Mouse (Mus musculus) myocyte (in vitro differentiated cells): ENCODE results near the gene Zfp982. TPM values are rescaled to one million over a fixed set of nuclear protein-coding genes. Genes with fewer than 3 reads are reported as not detected.
"Not testable (repeated sequence)": the region's sequence is repeated elsewhere in the genome, so short reads cannot be mapped to it uniquely, and the experiment has no call there.

Experiments used
- H3K27me3 ChIP-seq: one replicate; pipeline ENCODE4 v1.6.1; 2011; ENCODE audit not compliant: control insufficient read depth, insufficient read depth, insufficient read length
- H3K36me3 ChIP-seq: one replicate; pipeline ENCODE4 v1.6.1; 2011; ENCODE audit not compliant: control insufficient read depth, insufficient read depth
- H3K4me2 ChIP-seq: one replicate; pipeline ENCODE4 v1.6.1; 2011; ENCODE audit warnings: low read depth, control low read depth
- H3K4me3 ChIP-seq: one replicate; pipeline ENCODE4 v1.5.1; 2011; ENCODE audit warnings: mild to moderate bottlenecking, control low read depth, moderate library complexity
- H3K79me2 ChIP-seq: one replicate; pipeline ENCODE4 v1.6.1; 2011; ENCODE audit not compliant: control insufficient read depth, insufficient read depth
- H3ac ChIP-seq: one replicate; pipeline ENCODE4 v1.6.1; 2011; ENCODE audit not compliant: control insufficient read depth, insufficient read length
- CEBPB ChIP-seq: IDR thresholded peaks from 2 replicates; pipeline ENCODE4 v1.6.1; 2011; ENCODE audit warnings: mild to moderate bottlenecking, moderate library complexity; ENCODE audit not compliant: poor library complexity, insufficient read depth, severe bottlenecking
- E2F4 ChIP-seq: IDR thresholded peaks from one replicate; pipeline ENCODE4 v1.6.1; 2011; ENCODE audit warnings: mild to moderate bottlenecking, control low read depth, moderate library complexity; ENCODE audit not compliant: insufficient read depth
- MAX ChIP-seq: IDR thresholded peaks from one replicate; pipeline ENCODE4 v1.6.1; 2011; ENCODE audit warnings: low read depth, mild to moderate bottlenecking, control low read depth
- MYOD1 ChIP-seq, 3 experiments: IDR thresholded peaks; one replicate each; pipeline ENCODE4 v1.6.1; 2011; ENCODE audit warnings: control low read depth in 2 of 3, low read depth in 2 of 3, mild to moderate bottlenecking in 2 of 3, moderate library complexity in 1 of 3; ENCODE audit not compliant: insufficient read length in 2 of 3, control insufficient read depth in 1 of 3
- MYOG ChIP-seq, 3 experiments: IDR thresholded peaks; one replicate each; pipeline ENCODE4 v1.6.1; 2011; ENCODE audit warnings: control low read depth in 2 of 3, low read depth in 2 of 3, mild to moderate bottlenecking in 2 of 3; ENCODE audit not compliant: insufficient read length in 2 of 3, control insufficient read depth in 1 of 3, insufficient read depth in 1 of 3
- POLR2A ChIP-seq: IDR thresholded peaks from one replicate; pipeline ENCODE4 v1.6.1; 2011; ENCODE audit warnings: low read depth, mild to moderate bottlenecking, control low read depth, moderate library complexity; ENCODE audit not compliant: insufficient read length
- POLR2AphosphoS2 ChIP-seq: IDR thresholded peaks from one replicate; pipeline ENCODE4 v1.6.1; 2011; ENCODE audit warnings: low read depth, control low read depth; ENCODE audit not compliant: insufficient read length
- REST ChIP-seq: IDR thresholded peaks from one replicate; pipeline ENCODE4 v1.6.1; 2011; ENCODE audit warnings: mild to moderate bottlenecking, control low read depth, moderate library complexity; ENCODE audit not compliant: insufficient read depth, insufficient read length
- SRF ChIP-seq: IDR thresholded peaks from one replicate; pipeline ENCODE4 v1.6.1; 2011; ENCODE audit warnings: low read depth; ENCODE audit not compliant: control insufficient read depth, insufficient read length
- TCF12 ChIP-seq: IDR thresholded peaks from one replicate; pipeline ENCODE4 v1.6.1; 2011; ENCODE audit warnings: mild to moderate bottlenecking, control low read depth; ENCODE audit not compliant: poor library complexity, insufficient read depth, severe bottlenecking
- TCF3 ChIP-seq: IDR thresholded peaks from one replicate; pipeline ENCODE4 v1.6.1; 2011; ENCODE audit warnings: low read depth, control low read depth; ENCODE audit not compliant: insufficient read length
- USF1 ChIP-seq: IDR thresholded peaks from one replicate; pipeline ENCODE4 v1.6.1; 2011; ENCODE audit warnings: low read depth, mild to moderate bottlenecking, control low read depth, moderate library complexity
- polyA plus RNA-seq: library from polyadenylated mRNA; unstranded; fragments of >200 nt; fragmentation: generic; extraction: Trizol; gene quantifications from one replicate; pipeline ENCODE4 v1.2.1, GENCODE M21; 2012; ENCODE audit warnings: missing spikeins

The Zfp982 gene
- polyA plus RNA-seq, 1 experiment = 0.05 TPM

GRCm38 (mm10) chr4:147530366-147530765 is 38.1 kb downstream of the Zfp982 start:
- Histone ChIP-seq H3K79me2 (no peaks in the 10 kb centered on the region), H3K27me3 (no peaks in the 10 kb centered on the region), H3K4me3 (no peak overlapping the region), H3K4me2 (no peak overlapping the region), H3K36me3 (no peaks in the 10 kb centered on the region), H3ac (no peak overlapping the region)
- TF ChIP-seq TCF12 = no peak
- TF ChIP-seq MAX = no peak
- no peak for TF ChIP-seq SRF
- no peak for TF ChIP-seq CEBPB
- no peak for TF ChIP-seq REST
- no peak for TF ChIP-seq MYOG (IDR thresholded peaks at IDR 0.05; ENCODE audit: control insufficient read depth in 1 of 3, insufficient read depth in 1 of 3, insufficient read length in 2 of 3, low read depth in 2 of 3)
- no peak for TF ChIP-seq POLR2AphosphoS2
- no peak for TF ChIP-seq E2F4
- no peak for TF ChIP-seq USF1
- no peak for TF ChIP-seq MYOD1 (IDR thresholded peaks at IDR 0.05; ENCODE audit: control insufficient read depth in 1 of 3, insufficient read length in 2 of 3, low read depth in 2 of 3)
- TF ChIP-seq TCF3 = no peak
- no peak for TF ChIP-seq POLR2A

GRCm38 (mm10) chr4:147535916-147536315 is 43.7 kb downstream of the Zfp982 start:
- not testable (repeated sequence) for H3K79me2 ChIP-seq, H3K4me3 ChIP-seq, H3ac ChIP-seq, H3K4me2 ChIP-seq, H3K27me3 ChIP-seq, H3K36me3 ChIP-seq

GRCm38 (mm10) chr4:147537702-147538101 is 45.5 kb downstream of the Zfp982 start:
- Histone ChIP-seq H3K27me3 (no peaks in the 10 kb centered on the region), H3ac (no peak overlapping the region), H3K4me2 (no peak overlapping the region)

DNA sequence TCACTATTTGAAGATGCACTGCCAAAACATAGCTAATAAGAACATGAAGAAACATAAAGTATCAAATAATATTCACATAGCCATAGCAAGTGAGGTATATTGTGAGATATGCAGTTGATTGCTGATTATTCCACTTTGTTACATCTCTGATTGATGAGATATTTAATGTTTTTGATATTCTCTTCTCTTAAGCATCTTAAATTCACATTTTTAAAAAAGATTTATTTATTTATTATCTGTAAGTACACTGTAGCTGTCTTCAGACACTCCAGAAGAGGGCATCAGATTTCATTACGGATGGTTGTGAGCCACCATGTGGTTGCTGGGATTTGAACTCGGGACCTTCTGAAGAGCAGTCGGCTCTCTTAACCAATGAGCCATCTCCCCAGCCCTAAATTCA is 47.7 kb downstream of the Zfp982 start, which contains the start of gene Gm16503:
TSS of gene Gm16503 (plus strand) at position 301 of the 400 bp plus-strand sequence.
- H3K4me3 ChIP-seq, H3K27me3 ChIP-seq, H3K36me3 ChIP-seq, H3ac ChIP-seq, H3K79me2 ChIP-seq, H3K4me2 ChIP-seq: not testable (repeated sequence)

More at GRCm38 (mm10) chr4:147537702-147538101, 45.5 kb downstream of the Zfp982 start:
- Histone ChIP-seq H3K79me2 (no peaks in the 10 kb centered on the region), H3K4me3 (no peak overlapping the region), H3K36me3 (no peaks in the 10 kb centered on the region)
- TF ChIP-seq E2F4 = no peak
- no peak for TF ChIP-seq CEBPB
- no peak for TF ChIP-seq MAX

- Histone ChIP-seq H3K36me3 (no peaks in the 10 kb centered on the region), H3ac (no peak overlapping the region), H3K4me2 (no peak overlapping the region), H3K4me3 (no peak overlapping the region), H3K27me3 (no peaks in the 10 kb centered on the region), H3K79me2 (no peaks in the 10 kb centered on the region)
- no peak for TF ChIP-seq USF1
Observed at GRCm38 (mm10) chr4:147541105-147541504, 48.9 kb downstream of the Zfp982 start.

- H3K4me3 ChIP-seq, H3ac ChIP-seq: not testable (repeated sequence)
Observed at GRCm38 (mm10) chr4:147553071-147553470, 60.9 kb downstream of the Zfp982 start, which contains the start of gene Zfp985. Gene Zfp985 (plus strand): TSS chr4:147553277.

DNA sequence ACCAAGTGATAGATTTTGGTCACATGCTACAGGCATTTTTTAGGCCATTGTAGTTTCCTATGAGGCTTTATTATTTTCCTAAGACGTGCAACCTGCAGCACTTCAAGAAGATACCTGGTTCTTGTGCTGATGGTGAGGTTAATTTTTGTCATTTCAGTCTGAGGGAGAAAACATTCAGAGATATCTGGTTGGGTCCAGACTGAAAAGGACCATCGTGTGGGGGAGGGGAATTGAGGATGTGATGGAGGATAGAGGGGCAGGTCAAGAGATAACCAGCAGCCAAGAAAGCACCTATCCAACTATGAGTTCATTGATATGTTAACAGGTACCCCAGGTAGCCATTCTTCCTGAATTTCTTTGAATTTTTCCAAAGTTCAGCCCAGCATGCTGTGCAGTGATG is 62.1 kb downstream of the Zfp982 start:
- H3K4me2 ChIP-seq, H3K4me3 ChIP-seq, H3K27me3 ChIP-seq, H3K36me3 ChIP-seq, H3ac ChIP-seq, H3K79me2 ChIP-seq: not testable (repeated sequence)

More at GRCm38 (mm10) chr4:147553071-147553470, 60.9 kb downstream of the Zfp982 start, which contains the start of gene Zfp985:
- not testable (repeated sequence) for H3K4me2 ChIP-seq, H3K36me3 ChIP-seq, H3K27me3 ChIP-seq, H3K79me2 ChIP-seq

GRCm38 (mm10) chr4:147556921-147557320 is 64.7 kb downstream of the Zfp982 start:
- H3K27me3 ChIP-seq, H3ac ChIP-seq, H3K79me2 ChIP-seq, H3K4me2 ChIP-seq, H3K4me3 ChIP-seq, H3K36me3 ChIP-seq: not testable (repeated sequence)

DNA sequence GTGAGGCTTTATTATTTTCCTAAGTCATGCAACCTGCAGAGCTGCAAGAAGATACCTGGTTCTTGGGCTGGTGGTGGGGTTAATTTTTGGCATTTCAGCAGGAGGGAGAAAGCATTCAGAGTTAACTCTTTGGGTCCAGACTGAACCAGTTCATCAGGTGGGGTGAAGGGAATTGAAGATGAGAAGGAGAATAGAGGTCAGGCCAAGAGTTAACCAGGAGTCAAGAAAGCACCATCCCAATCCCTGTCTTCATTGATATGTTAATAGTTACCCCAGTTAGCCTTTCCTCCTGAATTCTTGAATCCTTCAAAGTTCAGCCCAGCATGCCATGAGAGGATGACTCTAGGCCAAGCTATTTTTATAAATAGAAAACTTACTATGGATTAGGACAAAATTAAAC is 65.8 kb downstream of the Zfp982 start:
- not testable (repeated sequence) for H3K4me2 ChIP-seq, H3K27me3 ChIP-seq, H3K4me3 ChIP-seq, H3ac ChIP-seq, H3K36me3 ChIP-seq, H3K79me2 ChIP-seq

DNA sequence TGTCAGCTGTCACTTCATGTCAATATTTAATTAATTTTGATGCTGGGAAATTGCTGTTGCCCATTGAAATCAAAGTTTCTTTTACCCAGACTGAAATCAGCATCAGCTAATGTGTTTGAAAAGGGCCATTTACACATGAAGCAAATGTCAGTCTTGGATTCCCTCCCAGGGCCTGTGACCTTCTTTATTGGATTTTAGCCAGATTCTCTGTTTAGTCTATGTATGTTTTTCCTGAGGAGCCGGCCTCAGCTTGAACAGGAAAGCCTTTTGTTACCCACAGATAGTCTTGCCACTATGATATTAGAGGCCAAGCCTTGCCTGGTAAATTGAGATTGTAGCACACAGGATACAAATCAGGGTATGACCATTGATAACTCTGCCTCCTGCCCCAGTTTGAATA is 66.9 kb downstream of the Zfp982 start:
- H3ac ChIP-seq, H3K4me3 ChIP-seq, H3K27me3 ChIP-seq, H3K4me2 ChIP-seq, H3K36me3 ChIP-seq, H3K79me2 ChIP-seq: not testable (repeated sequence)
